Mouse (Mus musculus): ENCODE results near the gene Grk5. TPM values are rescaled to one million over a fixed set of nuclear protein-coding genes. Genes with fewer than 3 reads are reported as not detected.

Grk5 gene
- total and polyA plus RNA-seq, 3 experiments: 1.0 to 4.0 (median 2.1) TPM

DNA sequence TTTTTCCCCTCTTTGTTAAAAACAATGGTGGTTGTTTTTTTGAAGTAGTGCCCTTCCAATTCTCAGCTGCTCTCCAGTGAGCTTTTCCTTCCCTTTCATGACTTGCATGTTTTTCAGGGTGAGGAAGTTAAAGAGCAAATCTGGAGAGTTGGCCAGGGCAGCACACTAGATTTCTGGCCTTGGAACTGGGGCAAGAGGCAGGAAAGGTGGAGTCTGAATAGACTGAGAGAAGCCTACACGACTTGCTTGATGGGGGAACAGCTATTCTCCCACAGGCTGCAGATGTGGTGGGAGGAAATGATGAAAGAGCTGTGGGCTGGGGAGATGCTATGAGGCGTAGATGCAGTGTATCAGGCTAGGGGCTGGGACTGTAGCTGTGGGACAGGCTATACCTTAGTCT is 57.1 kb downstream of the Grk5 start:
- Histone ChIP-seq H3K9me3 (replicated peaks) (no peaks in the 10 kb centered on the region), H3K4me3 (ENCODE audit: low read depth, low read length) (no peak overlapping the region), H3K27me3 (ENCODE audit: insufficient read depth, low read length) (peaks cover 3% of the 10 kb centered on the region), H3K4me1 (ENCODE audit: insufficient read depth, low read depth, low read length) (no peaks in the 10 kb centered on the region), H3K36me3 (replicated peaks) (no peaks in the 10 kb centered on the region)
- ATAC-seq (ENCODE audit: extremely low read depth, insufficient number of reproducible peaks, low FRiP score, poor library complexity, severe bottlenecking) (no peak), DNase-seq (ENCODE audit: low spot score) (no peak)
- TF ChIP-seq GATA1 (IDR thresholded peaks at IDR 0.05; ENCODE audit: borderline replicate concordance, low read length): no peak
- no peak for TF ChIP-seq CTCF (IDR thresholded peaks at IDR 0.05; ENCODE audit: low read depth, low read length)
- no peak for TF ChIP-seq GATA2 (IDR thresholded peaks at IDR 0.05; ENCODE audit: borderline replicate concordance, low read depth, low read length)
- TF ChIP-seq TAL1 (conservative IDR thresholded peaks at IDR 0.05; ENCODE audit: low read depth, low read length): no peak
- TF ChIP-seq POLR2AphosphoS5 (IDR thresholded peaks at IDR 0.05; ENCODE audit: insufficient replicate concordance, low read depth, low read length): no peak

GRCm38 (mm10) chr19:60948996-60949395 is 59.4 kb downstream of the Grk5 start:
- DNase-seq (ENCODE audit: low spot score) (no peak), ATAC-seq (ENCODE audit: extremely low read depth, insufficient number of reproducible peaks, low FRiP score, poor library complexity, severe bottlenecking) (no peak)
- Histone ChIP-seq H3K4me3 (ENCODE audit: low read depth, low read length) (no peak overlapping the region), H3K27me3 (ENCODE audit: insufficient read depth, low read length) (peaks cover 3% of the 10 kb centered on the region), H3K36me3 (replicated peaks) (no peaks in the 10 kb centered on the region), H3K4me1 (ENCODE audit: insufficient read depth, low read depth, low read length) (no peaks in the 10 kb centered on the region), H3K9me3 (replicated peaks) (no peaks in the 10 kb centered on the region)
- no peak for TF ChIP-seq GATA2 (IDR thresholded peaks at IDR 0.05; ENCODE audit: borderline replicate concordance, low read depth, low read length)
- no peak for TF ChIP-seq CTCF (IDR thresholded peaks at IDR 0.05; ENCODE audit: low read depth, low read length)

DNA sequence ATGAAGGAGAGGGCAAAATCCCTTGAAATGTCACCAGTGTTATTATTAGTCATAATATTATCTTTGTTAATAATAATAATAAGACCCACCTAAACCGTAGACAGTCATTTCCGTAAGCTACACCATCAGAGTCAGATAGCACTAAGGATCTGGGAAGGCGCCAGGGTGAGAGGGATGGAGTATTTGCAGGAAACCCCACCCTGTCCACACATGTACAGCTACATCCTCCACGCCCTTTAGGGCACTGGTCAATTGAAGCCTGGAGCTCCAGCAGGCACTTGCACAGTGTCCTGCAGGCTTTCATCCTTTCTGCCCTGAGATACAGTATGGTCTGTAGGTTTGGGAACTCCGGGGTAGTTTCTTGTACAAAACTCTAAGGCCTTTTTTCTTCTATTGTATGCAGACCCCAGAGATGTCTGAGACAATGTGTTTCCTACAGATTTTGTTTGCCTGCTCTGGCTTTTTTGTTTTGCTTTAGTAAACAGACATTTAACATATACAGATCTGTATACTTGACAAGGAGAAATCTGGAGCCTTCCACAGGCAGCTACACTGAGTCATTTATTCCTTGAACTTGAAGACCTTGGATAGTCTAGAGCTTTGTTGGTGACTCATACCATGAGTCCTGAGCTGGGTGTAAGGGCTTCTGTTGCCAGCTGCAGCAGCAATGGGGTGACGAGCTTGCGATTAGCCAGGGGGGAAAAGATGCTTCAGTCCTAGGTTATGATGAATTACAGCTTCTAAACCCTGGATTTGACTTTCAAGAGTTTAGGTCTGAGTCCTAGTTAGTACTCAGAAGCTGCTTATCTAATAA is 60.7 kb downstream of the Grk5 start:
- Histone ChIP-seq H3K9me3 (replicated peaks) (no peaks in the 10 kb centered on the region), H3K36me3 (replicated peaks) (no peaks in the 10 kb centered on the region), H3K4me1 (ENCODE audit: insufficient read depth, low read depth, low read length) (no peaks in the 10 kb centered on the region), H3K4me3 (ENCODE audit: low read depth, low read length) (no peak overlapping the region), H3K27me3 (ENCODE audit: insufficient read depth, low read length) (peaks cover 3% of the 10 kb centered on the region)
- ATAC-seq (ENCODE audit: extremely low read depth, insufficient number of reproducible peaks, low FRiP score, poor library complexity, severe bottlenecking) (no peak), DNase-seq (ENCODE audit: low spot score) (no peak)
- TF ChIP-seq GATA1 (IDR thresholded peaks at IDR 0.05; ENCODE audit: borderline replicate concordance, low read length): no peak
- TF ChIP-seq TAL1 (conservative IDR thresholded peaks at IDR 0.05; ENCODE audit: low read depth, low read length): no peak

- Histone ChIP-seq H3K27me3 (ENCODE audit: insufficient read depth, low read length) (no peaks in the 10 kb centered on the region; the same call in 1 of the 2 replicates), H3K9me3 (replicated peaks) (no peaks in the 10 kb centered on the region), H3K4me1 (ENCODE audit: insufficient read depth, low read depth, low read length) (no peaks in the 10 kb centered on the region), H3K4me3 (ENCODE audit: low read depth, low read length) (no peak overlapping the region), H3K36me3 (replicated peaks) (no peaks in the 10 kb centered on the region)
- ATAC-seq (ENCODE audit: extremely low read depth, insufficient number of reproducible peaks, low FRiP score, poor library complexity, severe bottlenecking) (no peak), DNase-seq (ENCODE audit: low spot score) (no peak)
- TF ChIP-seq GATA1 (IDR thresholded peaks at IDR 0.05; ENCODE audit: borderline replicate concordance, low read length): no peak
- no peak for TF ChIP-seq TAL1 (conservative IDR thresholded peaks at IDR 0.05; ENCODE audit: low read depth, low read length)
- no peak for TF ChIP-seq GATA2 (IDR thresholded peaks at IDR 0.05; ENCODE audit: borderline replicate concordance, low read depth, low read length)
- TF ChIP-seq CTCF (IDR thresholded peaks at IDR 0.05; ENCODE audit: low read depth, low read length): no peak
- no peak for TF ChIP-seq POLR2AphosphoS5 (IDR thresholded peaks at IDR 0.05; ENCODE audit: insufficient replicate concordance, low read depth, low read length)
These were observed 65.6 kb downstream of the Grk5 start for GRCm38 (mm10) chr19:60955131-60955530.

DNA sequence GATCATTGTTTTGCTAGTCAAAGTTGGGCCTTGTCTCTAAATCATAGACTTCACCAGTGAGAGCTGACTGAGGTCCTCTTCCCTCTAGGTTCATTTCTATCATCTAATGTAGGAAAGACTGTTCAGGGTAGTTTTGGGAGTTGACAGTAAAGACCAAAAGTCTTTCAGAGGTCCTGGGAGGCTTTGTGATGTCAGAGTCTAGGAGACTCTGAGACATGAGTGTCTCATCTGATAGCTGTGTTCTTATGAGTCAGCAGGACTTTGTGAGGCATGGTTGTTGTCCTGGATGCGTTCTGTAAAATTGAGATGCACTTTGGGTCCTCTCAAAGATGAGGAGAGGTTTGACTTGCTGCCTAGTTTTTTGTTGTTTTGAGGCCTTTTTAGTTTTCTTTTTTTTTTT is 66.2 kb downstream of the Grk5 start:
- DNase-seq (ENCODE audit: low spot score) (no peak), ATAC-seq (ENCODE audit: extremely low read depth, insufficient number of reproducible peaks, low FRiP score, poor library complexity, severe bottlenecking) (no peak)
- Histone ChIP-seq H3K36me3 (replicated peaks) (no peaks in the 10 kb centered on the region), H3K27me3 (ENCODE audit: insufficient read depth, low read length) (no peaks in the 10 kb centered on the region; the same call in 1 of the 2 replicates), H3K4me3 (ENCODE audit: low read depth, low read length) (no peak overlapping the region), H3K9me3 (replicated peaks) (no peaks in the 10 kb centered on the region), H3K4me1 (ENCODE audit: insufficient read depth, low read depth, low read length) (no peaks in the 10 kb centered on the region)
- TF ChIP-seq TAL1 (conservative IDR thresholded peaks at IDR 0.05; ENCODE audit: low read depth, low read length) (no peak), GATA1 (IDR thresholded peaks at IDR 0.05; ENCODE audit: borderline replicate concordance, low read length) (no peak), CTCF (IDR thresholded peaks at IDR 0.05; ENCODE audit: low read depth, low read length) (no peak), GATA2 (IDR thresholded peaks at IDR 0.05; ENCODE audit: borderline replicate concordance, low read depth, low read length) (no peak), POLR2AphosphoS5 (IDR thresholded peaks at IDR 0.05; ENCODE audit: insufficient replicate concordance, low read depth, low read length) (no peak)

DNA sequence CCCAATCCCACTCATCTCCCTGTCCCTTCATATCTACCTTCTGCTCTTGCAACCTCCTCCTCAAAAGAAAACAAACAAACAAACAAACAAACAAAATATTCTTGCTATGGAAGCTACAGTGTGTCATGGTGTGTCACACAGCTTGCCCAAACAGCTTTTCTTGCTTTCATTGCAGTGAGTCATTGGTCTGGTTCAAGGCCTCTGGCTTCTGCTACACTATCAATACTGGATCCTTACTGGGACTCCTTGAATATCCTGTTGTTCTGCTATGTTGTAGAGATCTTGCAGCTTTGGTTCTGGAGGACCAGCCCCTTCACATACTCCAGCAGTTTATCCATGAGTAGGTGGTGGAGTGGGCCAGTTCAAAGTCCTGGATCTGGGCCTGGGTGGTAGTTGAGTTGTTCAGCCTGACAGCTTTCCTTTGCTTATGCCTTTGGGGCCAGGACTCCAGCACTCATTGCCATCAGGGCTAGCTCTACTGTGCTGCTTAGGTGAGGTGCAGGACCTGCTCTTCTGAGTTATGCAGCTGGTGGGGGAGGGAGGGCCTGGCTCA is 66.7 kb downstream of the Grk5 start:
- ATAC-seq (ENCODE audit: extremely low read depth, insufficient number of reproducible peaks, low FRiP score, poor library complexity, severe bottlenecking): no peak
- TF ChIP-seq CTCF (IDR thresholded peaks at IDR 0.05; ENCODE audit: low read depth, low read length): no peak
- TF ChIP-seq GATA2 (IDR thresholded peaks at IDR 0.05; ENCODE audit: borderline replicate concordance, low read depth, low read length): no peak
- no peak for TF ChIP-seq TAL1 (conservative IDR thresholded peaks at IDR 0.05; ENCODE audit: low read depth, low read length)
- no peak for TF ChIP-seq POLR2AphosphoS5 (IDR thresholded peaks at IDR 0.05; ENCODE audit: insufficient replicate concordance, low read depth, low read length)
- TF ChIP-seq GATA1 (IDR thresholded peaks at IDR 0.05; ENCODE audit: borderline replicate concordance, low read length): no peak
- H3K36me3 ChIP-seq (replicated peaks): no peaks in the 10 kb centered on the region
- no peaks in the 10 kb centered on the region for H3K9me3 ChIP-seq (replicated peaks)
- DNase-seq (ENCODE audit: low spot score): no peak
- no peaks in the 10 kb centered on the region for H3K4me1 ChIP-seq (ENCODE audit: insufficient read depth, low read depth, low read length)
- H3K27me3 ChIP-seq (ENCODE audit: insufficient read depth, low read length): no peaks in the 10 kb centered on the region
- H3K4me3 ChIP-seq (ENCODE audit: low read depth, low read length): no peak overlapping the region
